Mouse (Mus musculus) heart, adult 8-10 months (tissue): ENCODE data around the gene B230217C12Rik. TPM values are rescaled to one million over a fixed set of nuclear protein-coding genes. Genes with fewer than 3 reads are reported as not detected.

Source experiments
- DNase-seq: peaks from one replicate; pipeline ENCODE4 v3.0.0; 2022; ENCODE audit warnings: low spot score
- total RNA-seq, 4 experiments: library from RNA; stranded (reverse); gene quantifications; 2 replicates each; pipeline ENCODE4 v1.2.4; 2022

B230217C12Rik gene
- total RNA-seq, 4 experiments from 2014 or later: 0.22 to 1.7 (median 0.51) TPM

DNA sequence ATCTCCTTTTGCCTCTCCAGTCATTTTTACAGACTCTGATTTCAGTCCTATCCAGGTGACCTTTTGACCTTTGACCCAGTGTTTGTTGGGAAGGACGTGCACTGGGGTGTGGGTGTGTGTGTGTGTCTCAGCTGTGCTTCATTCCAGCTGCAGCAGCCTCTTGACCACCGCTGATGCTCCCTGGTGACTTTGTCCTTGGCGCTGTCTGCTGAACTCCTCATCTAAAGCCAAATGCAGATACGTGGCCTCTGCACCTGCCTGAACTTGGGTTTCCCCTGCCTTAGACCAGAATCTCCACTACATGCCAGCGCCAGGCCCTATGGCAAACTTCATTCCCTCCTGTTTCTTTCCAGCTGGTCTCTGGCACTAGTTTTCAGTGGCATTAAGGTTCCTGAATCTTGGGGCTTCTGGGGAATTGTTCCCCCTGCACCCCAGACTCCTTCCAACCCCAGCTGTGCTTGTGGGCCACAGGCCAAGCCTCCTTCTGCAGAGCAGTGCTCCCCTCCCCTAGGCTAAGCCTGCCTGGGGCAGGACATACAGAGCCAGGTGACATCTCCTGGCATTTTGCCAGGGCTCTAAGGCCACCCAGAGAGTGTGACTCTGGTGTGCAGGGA, 31.9 kb upstream of the B230217C12Rik start:
- DNase-seq: no peak

DNA sequence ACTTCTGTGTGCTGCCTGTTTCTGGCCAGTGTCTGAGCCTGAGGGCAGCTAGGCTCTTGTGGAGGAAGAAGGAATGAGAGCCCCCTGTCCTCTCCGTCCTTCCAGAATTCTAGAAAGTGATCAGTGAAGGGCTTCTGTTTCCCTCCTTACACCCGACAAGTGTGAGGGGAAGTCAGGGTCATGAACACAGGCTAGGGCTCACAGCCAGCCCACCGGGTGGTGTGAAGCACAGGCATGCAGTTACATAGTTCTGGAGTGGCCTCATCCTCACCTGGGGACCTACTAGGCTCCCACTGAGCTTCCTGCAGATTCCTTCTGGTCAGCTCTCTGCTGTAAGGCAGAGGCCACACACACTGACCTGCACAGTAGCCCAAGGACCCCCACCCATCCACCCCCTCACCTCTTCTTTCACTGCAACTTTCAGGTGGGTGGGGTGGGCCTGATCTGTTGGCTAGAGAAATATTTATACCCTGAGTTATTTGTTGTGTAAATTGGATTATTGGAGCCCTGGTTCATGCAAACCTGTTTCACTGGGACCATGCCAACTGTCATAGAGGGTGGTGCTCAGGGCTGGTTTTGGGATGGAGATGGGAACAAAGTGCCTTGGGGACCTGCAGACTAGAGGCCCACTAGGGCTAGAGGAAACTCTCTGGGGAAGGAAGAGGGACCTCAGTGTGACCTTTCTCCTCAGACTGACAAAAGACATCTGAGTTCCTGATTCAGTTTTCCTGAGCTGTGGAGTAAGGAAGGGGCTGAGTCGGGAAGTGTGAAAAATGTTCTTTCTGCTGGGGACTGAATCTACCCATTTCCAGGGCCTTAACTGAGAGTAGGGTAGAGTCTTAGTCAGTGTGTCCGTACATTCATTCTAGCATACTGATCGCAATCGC, 31.1 kb upstream of the B230217C12Rik start:
- DNase-seq: no peak

GRCm38 (mm10) chr11:97810356-97810755, 30.2 kb upstream of the B230217C12Rik start:
- no peak for DNase-seq

GRCm38 (mm10) chr11:97810970-97811369, 29.6 kb upstream of the B230217C12Rik start:
- no peak for DNase-seq

GRCm38 (mm10) chr11:97811569-97812362, 28.8 kb upstream of the B230217C12Rik start:
- DNase-seq: no peak

- DNase-seq: no peak
These were observed 28.1 kb upstream of the B230217C12Rik start for GRCm38 (mm10) chr11:97812491-97812921.

- no peak for DNase-seq
These were observed 27.5 kb upstream of the B230217C12Rik start for GRCm38 (mm10) chr11:97813085-97813484.

DNA sequence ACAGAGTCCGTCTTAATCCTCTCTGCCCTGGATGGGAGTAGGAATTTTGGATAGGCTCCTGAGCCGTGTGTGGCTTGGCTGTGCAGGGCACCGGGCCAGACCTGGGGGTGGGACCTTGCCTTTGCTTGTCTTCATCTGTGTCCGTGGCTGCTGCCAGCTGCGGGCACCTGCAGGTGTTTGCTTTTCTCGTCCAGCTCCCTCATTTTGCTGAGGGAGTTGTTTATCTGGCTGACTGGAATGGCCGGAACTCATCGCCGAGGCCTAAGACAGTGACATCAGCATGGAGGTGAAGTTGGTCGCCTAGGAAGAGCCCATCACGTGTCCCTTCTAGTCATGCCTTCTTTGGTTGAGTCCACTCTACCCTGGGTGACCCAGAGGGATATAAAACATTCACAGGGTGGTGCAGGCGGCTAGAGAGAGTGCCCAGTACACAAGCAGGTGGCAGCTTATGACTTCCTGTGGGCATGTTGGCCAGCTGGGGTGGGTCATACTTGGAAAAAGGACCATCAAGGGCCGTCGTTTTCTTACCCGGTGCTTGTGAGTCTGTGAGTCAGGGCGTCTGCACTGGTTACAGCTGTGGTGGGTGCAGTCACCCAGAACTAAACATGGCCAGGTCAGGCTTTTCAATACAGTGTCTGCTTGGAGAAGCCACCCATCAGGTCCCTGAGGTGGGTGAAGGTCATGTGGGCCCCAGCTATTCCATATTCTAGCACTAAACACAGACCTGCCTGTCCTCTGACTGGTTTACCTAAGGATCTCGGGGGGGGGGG, 26.6 kb upstream of the B230217C12Rik start:
- DNase-seq: no peak

- no peak for DNase-seq
These were observed 24.8 kb upstream of the B230217C12Rik start for GRCm38 (mm10) chr11:97815736-97816135.

GRCm38 (mm10) chr11:97816176-97816575, 24.4 kb upstream of the B230217C12Rik start:
- no peak for DNase-seq

DNA sequence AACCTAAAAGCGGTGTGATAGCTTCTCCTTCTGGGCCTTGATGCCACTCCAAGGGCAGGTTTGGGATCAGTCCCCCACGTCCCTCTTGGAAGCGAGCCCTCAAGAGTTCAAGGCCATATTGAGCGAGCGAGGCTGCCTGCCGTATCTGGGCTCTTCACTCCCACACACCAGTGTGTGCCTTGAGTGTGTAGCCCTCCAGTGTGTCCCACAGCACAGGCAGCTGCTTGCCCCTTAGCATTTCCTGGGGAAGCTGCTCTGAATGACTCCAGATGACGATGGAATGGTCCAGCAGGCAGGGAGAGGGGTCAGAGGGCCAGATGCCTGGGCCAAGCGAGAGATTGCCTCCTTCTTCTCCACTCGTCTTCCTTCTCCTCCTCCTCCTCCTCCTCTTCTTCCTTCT, 23.7 kb upstream of the B230217C12Rik start:
- no peak for DNase-seq

DNA sequence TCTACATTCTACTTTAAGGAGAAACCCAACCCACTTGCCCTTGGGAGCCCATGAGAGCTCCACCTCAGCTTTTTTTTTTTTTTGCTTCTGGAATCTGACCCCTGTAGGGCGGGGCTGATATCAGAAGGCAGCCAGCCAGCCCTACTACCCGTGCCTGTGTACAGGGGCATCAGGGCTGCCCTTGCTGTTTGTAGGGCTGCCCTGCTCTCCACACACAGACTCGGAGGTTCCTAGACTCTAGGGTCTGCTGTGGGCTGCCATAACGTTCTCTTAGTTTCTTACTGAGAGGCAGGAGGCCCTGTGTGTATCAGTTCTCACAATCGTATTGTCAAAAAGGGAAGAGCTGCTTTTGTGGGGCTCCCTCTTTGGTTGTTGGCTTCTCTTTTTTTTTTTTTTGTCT, 23.2 kb upstream of the B230217C12Rik start:
- no peak for DNase-seq

GRCm38 (mm10) chr11:97818003-97818402, 22.6 kb upstream of the B230217C12Rik start:
- no peak for DNase-seq

DNA sequence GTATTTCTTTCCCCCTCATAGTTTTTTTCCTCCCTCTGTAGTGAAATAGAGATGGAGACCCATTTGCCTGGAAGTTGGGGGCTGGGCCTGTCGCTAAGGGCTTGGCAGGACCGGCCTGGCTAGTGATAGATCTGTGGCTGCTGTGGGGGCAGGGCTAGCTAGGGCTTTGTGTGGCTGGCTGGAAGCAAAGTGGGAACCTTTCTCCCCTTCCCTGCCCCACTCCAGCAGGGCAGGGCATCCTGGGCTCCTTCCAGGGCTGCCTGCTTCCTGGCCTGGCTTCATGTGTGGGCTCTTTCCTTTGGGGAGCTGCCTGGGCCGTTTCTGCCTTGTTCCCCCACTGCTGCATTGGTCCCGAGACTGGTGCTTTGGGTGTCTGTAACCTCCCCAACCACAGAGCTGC, 22.0 kb upstream of the B230217C12Rik start:
- no peak for DNase-seq

DNA sequence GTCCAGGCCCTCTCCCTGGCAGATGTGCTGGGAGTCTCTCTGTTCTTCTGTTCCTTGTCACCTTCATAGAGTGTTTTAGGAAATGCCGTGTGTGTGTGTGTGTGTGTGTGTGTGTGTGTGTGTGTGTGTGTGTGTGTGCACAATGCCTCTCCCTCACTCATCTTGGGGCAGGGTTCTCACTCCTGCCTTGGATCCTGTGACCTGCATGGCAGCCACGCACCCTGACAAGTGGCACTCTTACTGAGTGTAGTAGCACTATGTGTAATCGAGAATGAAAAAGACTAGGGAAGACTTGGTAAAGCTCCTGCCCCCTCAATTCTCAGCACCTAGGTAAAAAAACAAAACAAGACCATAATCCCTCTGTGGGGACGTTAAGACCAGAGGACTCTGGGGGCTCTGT, 21.5 kb upstream of the B230217C12Rik start:
- DNase-seq: no peak

GRCm38 (mm10) chr11:97819923-97820322, 20.7 kb upstream of the B230217C12Rik start:
- peak; percentile 70 for DNase-seq

- DNase-seq: no peak
These were observed 19.7 kb upstream of the B230217C12Rik start for GRCm38 (mm10) chr11:97820840-97821239.

DNA sequence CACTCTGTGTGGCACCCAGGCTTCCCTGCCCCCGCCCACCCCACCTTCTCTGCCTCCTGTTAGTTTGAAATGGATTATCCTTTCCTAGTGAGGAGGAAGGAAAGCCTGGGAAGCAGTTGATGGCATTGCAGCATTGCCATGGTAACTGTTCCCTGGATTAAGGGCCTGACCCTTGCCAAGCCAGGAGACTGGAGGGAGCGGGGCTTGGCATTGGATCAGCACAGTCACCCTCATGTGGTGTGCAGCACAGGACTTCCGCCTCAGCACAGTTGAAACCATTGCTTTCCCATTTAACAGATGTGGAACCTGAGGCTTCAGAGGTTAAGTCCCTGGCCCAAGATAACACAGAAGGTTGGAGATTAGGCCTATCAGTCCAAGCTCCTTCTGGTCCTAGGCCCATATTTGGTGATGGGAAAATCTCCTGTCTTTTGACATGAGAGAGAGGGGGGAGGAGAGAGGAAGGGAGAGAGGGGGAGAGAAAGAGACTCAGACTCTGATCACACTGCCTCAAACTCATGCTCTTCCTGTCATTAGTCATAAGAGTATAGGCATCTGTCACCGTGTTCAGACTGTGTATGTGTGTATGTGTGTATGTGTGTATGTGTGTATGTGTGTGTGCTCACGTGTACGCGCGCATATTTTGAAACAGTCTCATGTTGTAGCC, 19.0 kb upstream of the B230217C12Rik start:
- DNase-seq: no peak

DNA sequence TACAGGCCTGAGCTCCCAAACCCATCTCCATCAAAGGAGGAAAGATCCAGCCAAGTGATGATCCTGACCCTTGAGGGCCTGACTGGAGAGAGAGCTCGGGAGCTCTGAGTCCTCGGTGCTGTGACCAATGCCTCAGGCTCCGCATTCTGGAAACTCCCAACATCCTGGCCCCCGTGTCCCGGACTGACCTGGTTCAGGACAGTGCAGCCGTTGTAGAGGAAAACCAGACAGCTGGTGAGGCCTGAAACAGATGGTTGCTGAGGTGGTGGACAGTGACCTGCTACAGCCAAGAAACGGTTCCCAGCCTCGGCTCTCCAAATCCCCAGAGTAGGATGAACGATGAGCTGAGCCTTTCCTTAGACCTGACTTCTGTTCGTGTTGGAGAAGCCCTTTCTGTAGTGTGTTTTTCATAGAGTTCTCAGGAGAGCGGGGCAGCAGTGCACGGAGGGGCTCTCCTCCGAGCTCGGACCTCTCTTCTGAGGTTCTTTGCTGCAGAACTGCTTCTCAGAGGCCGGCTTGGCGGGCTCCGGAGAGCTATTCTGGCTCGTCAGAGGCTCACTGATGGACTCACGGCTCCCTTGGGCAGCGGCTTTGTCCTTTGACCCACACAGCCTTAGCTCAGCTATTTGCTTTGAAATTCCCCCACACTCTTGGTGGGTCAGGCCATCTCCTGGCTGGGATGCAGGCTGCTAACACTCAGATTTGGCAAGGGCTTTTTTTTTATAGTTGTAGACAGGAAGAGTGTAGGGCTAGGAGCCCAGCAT, 17.6 kb upstream of the B230217C12Rik start:
- no peak for DNase-seq

DNA sequence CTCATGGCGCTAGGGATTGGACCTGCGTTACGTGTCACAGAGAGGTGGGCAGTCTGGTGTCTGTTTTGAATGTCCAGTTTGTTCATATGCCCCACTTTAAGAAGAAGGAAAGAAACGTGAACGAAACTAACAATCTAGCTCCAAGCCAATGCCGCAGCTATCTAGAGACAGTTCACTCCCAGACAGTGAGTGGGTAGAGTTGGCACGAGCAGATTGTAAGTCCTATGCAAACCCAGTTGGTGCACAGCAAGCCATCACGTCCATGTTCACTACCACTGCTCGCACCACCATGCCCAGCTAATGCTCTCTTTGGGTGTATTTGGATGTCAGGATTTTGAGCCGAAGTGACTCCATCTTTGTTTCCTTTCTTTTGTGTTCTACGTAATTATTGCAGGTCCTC, 16.4 kb upstream of the B230217C12Rik start:
- DNase-seq: no peak
